Mouse (Mus musculus) heart, embryonic 13.5 days (tissue): Measurements from ENCODE around the gene Wdr54. TPM values are rescaled to one million over a fixed set of nuclear protein-coding genes. Genes with fewer than 3 reads are reported as not detected.

ENCODE experiments used
- ATAC-seq: fragments of 200-750 bp; cut with Nextera tagmentation; 2 replicates; pipeline ENCODE4 v1.8.0; 2017; ENCODE audit warnings: moderate TSS enrichment; ENCODE audit not compliant: insufficient number of reproducible peaks, low FRiP score, low TSS enrichment; ENCODE audit errors: extremely low read depth
- H3K27ac ChIP-seq: fragments of 300-500 bp; sonication (generic); replicated peaks from 2 replicates; pipeline ENCODE4 v1.5.1; 2015; ENCODE audit warnings: moderate library complexity, mild to moderate bottlenecking, inconsistent platforms
- H3K27me3 ChIP-seq: fragments of 300-500 bp; sonication (generic); replicated peaks from 2 replicates; pipeline ENCODE4 v1.6.1; 2015; ENCODE audit warnings: mild to moderate bottlenecking, inconsistent platforms
- H3K36me3 ChIP-seq: fragments of 300-500 bp; sonication (generic); 2 replicates; pipeline ENCODE4 v1.6.1; 2015; ENCODE audit warnings: mild to moderate bottlenecking, inconsistent platforms
- H3K4me1 ChIP-seq: fragments of 300-500 bp; sonication (generic); 2 replicates; pipeline ENCODE4 v1.6.1; 2015; ENCODE audit warnings: inconsistent platforms
- H3K4me2 ChIP-seq: fragments of 300-500 bp; sonication (generic); 2 replicates; pipeline ENCODE4 v1.6.1; 2015; ENCODE audit warnings: inconsistent platforms, mild to moderate bottlenecking, moderate library complexity
- H3K4me3 ChIP-seq: fragments of 300-500 bp; sonication (generic); 2 replicates; pipeline ENCODE4 v1.5.1; 2015; ENCODE audit warnings: moderate library complexity, mild to moderate bottlenecking, inconsistent platforms
- H3K9ac ChIP-seq: fragments of 300-500 bp; sonication (generic); 2 replicates; pipeline ENCODE4 v1.6.1; 2015; ENCODE audit warnings: inconsistent platforms, mild to moderate bottlenecking, moderate library complexity
- H3K9me3 ChIP-seq: fragments of 300-500 bp; sonication (generic); 2 replicates; pipeline ENCODE4 v1.6.1; 2016; ENCODE audit warnings: inconsistent platforms
- WGBS: fragments of 180-500 bp; shearing (Covaris S2); methylation state at CpG from one replicate; pipeline ENCODE4 v1.1.7; 2015; ENCODE audit warnings: mixed read lengths; 5-methylcytosine and 5-hydroxymethylcytosine counted together
- polyA plus RNA-seq: library from polyadenylated mRNA; unstranded; fragments of >200 nt; fragmentation: Nextera tagmentation; extraction: Ambion mirVana; gene quantifications from 2 replicates; pipeline ENCODE4 v1.2.1, GENCODE M21; 2015

The Wdr54 gene
- polyA plus RNA-seq, 1 experiment from 2014 or later: 7.0 TPM

DNA sequence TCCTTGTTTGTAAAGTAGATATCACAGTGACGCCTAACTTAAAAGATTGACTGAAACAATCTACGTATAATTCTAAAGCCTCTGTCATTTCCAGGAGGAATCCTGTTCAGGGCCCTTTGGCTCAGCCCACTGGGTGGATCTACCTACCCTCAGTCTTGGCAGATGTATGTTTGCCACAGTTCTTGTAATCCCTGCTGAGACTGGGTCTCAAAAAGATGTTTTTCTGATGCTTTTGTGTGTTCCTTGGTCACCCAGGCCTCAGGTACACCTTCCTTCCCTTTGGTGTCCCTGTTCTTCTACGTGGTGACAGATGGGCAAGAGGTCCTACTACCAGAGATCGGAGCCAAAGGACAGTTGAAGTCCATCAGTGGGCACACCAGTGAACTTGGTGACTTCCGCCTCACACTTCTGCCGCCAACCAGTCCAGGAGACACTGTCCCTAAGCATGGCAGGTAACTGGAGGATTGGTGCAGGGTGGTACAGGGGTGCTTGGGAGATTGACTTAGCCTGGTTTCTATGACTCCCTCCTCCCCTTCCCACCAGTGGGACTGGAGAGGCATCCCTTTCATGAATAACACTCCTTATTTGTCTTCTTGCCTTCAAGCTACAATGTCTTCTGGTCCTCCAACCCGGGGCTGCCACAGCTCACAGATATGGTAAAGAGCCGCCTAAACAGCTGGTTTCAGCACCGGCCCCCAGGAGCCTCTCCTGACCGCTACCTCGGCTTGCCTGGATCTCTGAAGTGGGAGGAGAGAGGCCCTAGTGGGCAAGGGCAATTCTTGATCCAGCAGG is 39.6 kb downstream of the Wdr54 start:
- H3K9ac ChIP-seq: peak overlapping the region; percentile 93
- H3K4me2 ChIP-seq: peak overlapping the region; percentile 98
- H3K36me3 ChIP-seq: peaks cover 36% of the 10 kb centered on the region
- H3K27ac ChIP-seq: peak overlapping the region; percentile 84; the same call in 1 of the 2 replicates
- H3K27me3 ChIP-seq: no peaks in the 10 kb centered on the region
- peaks cover 52% of the 10 kb centered on the region for H3K4me1 ChIP-seq
- no peak for ATAC-seq
- peak overlapping the region; percentile 80 for H3K4me3 ChIP-seq
- WGBS: 72% methylated on average over 11 of the region's 11 CpGs
- no peaks in the 10 kb centered on the region for H3K9me3 ChIP-seq

DNA sequence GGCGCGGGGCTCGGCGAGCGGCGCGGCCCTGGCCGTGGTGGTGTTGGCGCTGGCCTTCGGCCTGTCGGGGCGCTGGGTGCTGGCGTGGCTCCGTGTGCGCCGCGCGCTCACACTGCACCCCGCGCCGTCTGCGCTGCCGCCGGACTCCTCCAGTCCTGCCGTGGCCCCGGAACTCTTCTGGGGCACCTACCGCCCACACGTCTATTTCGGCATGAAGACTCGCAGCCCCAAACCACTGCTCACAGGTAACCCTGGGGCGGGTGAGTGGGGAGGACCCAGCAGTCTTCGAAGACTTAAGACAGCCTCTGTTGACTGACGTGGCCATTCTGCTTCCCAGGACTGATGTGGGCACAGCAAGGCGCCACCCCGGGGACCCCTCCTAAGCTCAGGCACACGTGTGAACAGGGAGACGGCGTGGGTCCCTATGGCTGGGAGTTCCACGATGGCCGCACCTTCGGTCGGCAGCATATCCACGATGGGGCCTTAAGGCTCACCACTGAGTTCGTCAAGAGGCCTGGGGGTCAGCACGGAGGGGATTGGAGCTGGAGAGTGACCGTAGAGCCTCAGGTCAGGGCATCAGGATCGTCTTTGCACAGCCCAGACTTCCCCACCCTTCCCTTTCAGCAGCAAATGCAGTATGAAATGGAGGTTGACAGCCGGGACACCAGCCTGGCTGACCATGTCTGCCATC is 40.4 kb downstream of the Wdr54 start:
- Histone ChIP-seq H3K4me1 (peaks cover 55% of the 10 kb centered on the region), H3K9me3 (no peaks in the 10 kb centered on the region), H3K4me2 (peak overlapping the region; percentile 98), H3K36me3 (peaks cover 43% of the 10 kb centered on the region), H3K4me3 (peak overlapping the region; percentile 80), H3K9ac (peak overlapping the region; percentile 93), H3K27ac (peak overlapping the region; percentile 84), H3K27me3 (no peaks in the 10 kb centered on the region)
- no peak for ATAC-seq
- WGBS: 1% methylated on average over 44 of the region's 48 CpGs

DNA sequence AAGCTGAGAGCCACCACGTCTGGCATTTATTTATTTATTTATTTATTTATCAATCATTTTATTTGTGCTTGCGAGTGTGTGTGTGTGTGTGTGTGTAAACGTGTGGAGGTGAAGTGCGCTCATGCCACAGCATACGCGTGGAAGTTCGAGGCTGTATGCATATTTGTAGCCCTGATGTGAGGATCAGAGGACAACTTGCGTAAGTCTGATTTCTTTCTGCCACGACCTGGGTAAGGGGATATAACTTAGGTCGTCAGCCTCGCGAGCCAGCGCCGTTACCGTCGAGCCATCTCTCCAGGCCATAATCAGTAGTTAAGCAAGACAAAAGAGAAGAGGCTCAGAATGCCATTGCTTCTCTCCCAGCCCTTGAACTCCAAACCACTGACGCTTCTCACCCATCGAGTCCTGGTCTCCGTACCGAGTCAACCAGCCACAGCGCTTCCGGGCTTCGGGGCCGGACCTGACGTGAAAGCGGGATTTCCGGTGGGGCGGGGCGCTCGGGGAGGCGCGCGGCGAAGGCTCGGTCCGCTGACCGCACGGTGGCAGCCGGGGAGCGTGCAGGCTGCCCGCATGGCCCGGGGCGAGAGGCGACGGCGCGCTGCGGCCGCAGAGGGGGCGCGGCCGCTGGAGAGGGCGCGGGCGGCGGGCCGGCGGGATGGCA is 41.1 kb downstream of the Wdr54 start, which contains the start of gene Mogs:
Gene Mogs, plus strand, starts transcription at position 486 of the 661 bp plus-strand sequence.
- peaks cover 50% of the 10 kb centered on the region for H3K36me3 ChIP-seq
- peak within 1 kb of the TSS; percentile 84 for H3K27ac ChIP-seq
- peak within 1 kb of the TSS; percentile 93 for H3K9ac ChIP-seq
- H3K4me1 ChIP-seq: peaks cover 54% of the 10 kb centered on the region
- no peaks in the 10 kb centered on the region for H3K27me3 ChIP-seq
- peak within 1 kb of the TSS; percentile 80 for H3K4me3 ChIP-seq
- WGBS: under 1% methylated on average over 58 of the region's 58 CpGs
- H3K9me3 ChIP-seq: no peaks in the 10 kb centered on the region
- H3K4me2 ChIP-seq: peak within 1 kb of the TSS; percentile 98
- peak; percentile 77 for ATAC-seq

DNA sequence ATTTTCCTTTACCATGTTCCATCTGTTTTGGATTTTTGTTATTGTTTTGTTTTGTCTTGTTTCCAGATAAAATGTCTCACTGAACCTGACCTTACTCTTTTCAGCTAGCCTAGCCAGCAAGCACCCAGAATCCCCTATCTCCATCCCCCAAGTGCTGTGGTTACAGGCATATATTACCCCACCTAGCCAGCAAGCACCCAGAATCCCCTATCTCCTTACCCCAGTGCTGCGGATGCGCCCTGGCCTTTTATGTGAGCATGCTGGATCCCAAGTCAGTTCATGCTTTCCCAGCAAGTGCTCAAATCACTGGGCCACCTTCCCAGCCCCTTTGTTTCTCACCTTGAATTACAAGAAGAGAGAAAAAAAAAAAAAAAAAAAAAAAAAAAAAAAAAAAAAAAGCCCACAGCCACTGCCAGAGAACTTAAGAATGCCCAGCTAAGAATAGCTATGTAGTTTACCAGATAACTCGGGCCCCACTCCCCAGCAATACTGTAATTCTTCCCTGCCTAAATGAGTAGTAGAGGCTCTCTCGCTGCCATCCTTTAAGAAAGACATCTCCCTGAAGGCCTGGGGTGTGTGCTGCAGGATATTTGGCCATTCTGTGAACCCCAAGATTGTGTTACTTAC is 44.6 kb downstream of the Wdr54 start:
- Histone ChIP-seq H3K36me3 (peaks cover 27% of the 10 kb centered on the region), H3K4me3 (no peak overlapping the region), H3K27me3 (no peaks in the 10 kb centered on the region), H3K4me1 (peaks cover 50% of the 10 kb centered on the region), H3K9ac (peak overlapping the region; percentile 38; the same call in 1 of the 2 replicates), H3K4me2 (peak overlapping the region; percentile 35), H3K27ac (peak overlapping the region; percentile 33), H3K9me3 (no peaks in the 10 kb centered on the region)
- ATAC-seq: no peak
- 67% methylated on average over 4 of the region's 4 CpGs for WGBS

DNA sequence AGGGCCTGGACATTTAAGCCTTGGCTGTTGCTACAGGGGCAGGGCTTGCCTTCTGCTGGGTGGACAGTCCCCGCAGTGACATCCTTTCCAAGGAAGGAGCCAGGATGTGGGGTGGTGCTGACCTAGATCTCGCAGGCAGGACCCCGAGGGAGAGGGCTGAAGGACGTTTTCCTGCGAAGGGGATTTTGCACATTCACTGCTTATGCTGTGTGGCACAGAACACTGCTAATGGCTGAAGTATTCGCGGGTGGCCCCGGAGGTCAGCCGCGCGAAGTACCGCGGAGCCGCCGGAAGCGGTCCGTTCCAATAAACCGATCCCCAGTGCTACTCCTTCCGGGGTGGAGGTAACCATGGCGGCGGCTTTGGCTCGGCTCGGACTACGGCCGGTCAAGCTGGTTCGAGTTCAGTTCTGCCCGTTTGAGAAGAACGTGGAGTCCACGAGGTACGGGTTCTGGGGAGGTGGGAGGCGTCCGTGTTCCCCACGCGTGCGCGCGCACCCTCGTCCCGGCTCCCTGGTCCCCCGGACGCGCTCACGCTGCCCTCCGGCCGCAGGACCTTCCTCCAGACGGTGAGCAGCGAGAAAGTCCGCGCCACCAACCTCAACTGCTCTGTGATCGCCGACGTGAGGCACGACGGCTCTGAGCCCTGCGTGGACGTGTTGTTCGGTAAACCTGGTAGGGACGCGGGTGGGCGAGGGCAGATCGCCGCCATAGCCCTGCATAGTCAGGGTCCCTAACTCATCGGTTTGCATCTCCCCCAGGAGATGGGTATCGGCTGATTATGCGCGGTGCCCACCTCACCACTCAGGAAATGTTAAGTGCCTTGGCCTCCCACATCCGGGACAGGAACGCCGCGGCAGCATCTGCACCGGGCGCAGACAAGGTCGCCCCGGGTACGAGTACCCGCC is 47.2 kb downstream of the Wdr54 start, which contains the start of gene Mrpl53:
Gene Mrpl53, plus strand, starts transcription at position 279 of the 907 bp plus-strand sequence.
- Histone ChIP-seq H3K4me2 (peak within 1 kb of the TSS; percentile 94), H3K27ac (peak within 1 kb of the TSS; percentile 87), H3K9me3 (no peaks in the 10 kb centered on the region), H3K27me3 (no peaks in the 10 kb centered on the region), H3K4me3 (peak within 1 kb of the TSS; percentile 92), H3K36me3 (peaks cover 37% of the 10 kb centered on the region), H3K4me1 (peaks cover 34% of the 10 kb centered on the region), H3K9ac (peak within 1 kb of the TSS; percentile 97)
- ATAC-seq: peak; percentile 62
- under 1% methylated on average over 76 of the region's 76 CpGs for WGBS

GRCm38 (mm10) chr6:83107566-83108400 is 48.4 kb downstream of the Wdr54 start:
- H3K4me3 ChIP-seq: peak overlapping the region; percentile 92
- ATAC-seq: no peak
- H3K36me3 ChIP-seq: peaks cover 37% of the 10 kb centered on the region
- peak overlapping the region; percentile 97 for H3K9ac ChIP-seq
- peak overlapping the region; percentile 87; the same call in 1 of the 2 replicates for H3K27ac ChIP-seq
- H3K4me2 ChIP-seq: peak overlapping the region; percentile 94
- H3K27me3 ChIP-seq: no peaks in the 10 kb centered on the region
- H3K9me3 ChIP-seq: no peaks in the 10 kb centered on the region
- 33% methylated on average over 13 of the region's 13 CpGs for WGBS
- peaks cover 41% of the 10 kb centered on the region for H3K4me1 ChIP-seq

- Histone ChIP-seq H3K27ac (no peak overlapping the region), H3K36me3 (peaks cover 17% of the 10 kb centered on the region), H3K4me2 (no peak overlapping the region), H3K9ac (no peak overlapping the region), H3K27me3 (peaks cover 13% of the 10 kb centered on the region), H3K9me3 (no peaks in the 10 kb centered on the region), H3K4me1 (peaks cover 30% of the 10 kb centered on the region), H3K4me3 (no peak overlapping the region)
- no peak for ATAC-seq
- 81% methylated on average over 4 of the region's 4 CpGs for WGBS
These were observed 52.0 kb downstream of the Wdr54 start for GRCm38 (mm10) chr6:83104158-83104557.

DNA sequence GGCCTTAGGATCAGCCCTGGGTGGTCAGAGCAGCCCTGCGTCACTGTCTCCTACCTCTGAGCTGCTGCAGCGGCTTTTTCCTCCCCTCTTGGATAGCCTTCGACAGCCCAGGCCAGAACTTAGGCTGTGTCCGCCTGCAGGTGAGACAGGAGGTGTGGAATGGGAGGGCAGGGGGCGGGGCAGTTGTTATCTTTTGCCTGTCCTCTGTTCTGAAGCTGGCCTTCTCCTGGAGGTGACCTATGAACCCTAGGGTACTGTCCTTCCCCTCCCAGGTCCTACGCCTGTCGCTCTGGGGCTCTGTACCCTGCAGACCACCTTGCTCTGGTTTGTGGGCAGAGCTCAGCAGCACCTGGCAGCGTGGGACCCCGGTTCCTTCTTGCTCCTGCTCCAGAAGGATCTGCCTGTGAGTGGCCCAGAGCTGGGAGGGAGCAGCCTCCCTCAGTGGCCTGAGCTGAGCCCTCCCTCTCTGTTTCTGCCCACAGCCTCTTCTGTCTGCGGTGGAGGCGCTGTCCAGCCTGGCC is 53.0 kb downstream of the Wdr54 start:
- H3K4me2 ChIP-seq: peak overlapping the region; percentile 100
- no peak for ATAC-seq
- H3K9ac ChIP-seq: peak overlapping the region; percentile 88
- no peak overlapping the region for H3K27ac ChIP-seq
- H3K4me1 ChIP-seq: peaks cover 25% of the 10 kb centered on the region
- H3K9me3 ChIP-seq: no peaks in the 10 kb centered on the region
- peaks cover 17% of the 10 kb centered on the region for H3K36me3 ChIP-seq
- peaks cover 22% of the 10 kb centered on the region for H3K27me3 ChIP-seq
- WGBS: 41% methylated on average over 11 of the region's 11 CpGs
- peak overlapping the region; percentile 77 for H3K4me3 ChIP-seq

- Histone ChIP-seq H3K4me3 (peak overlapping the region; percentile 77), H3K9me3 (no peaks in the 10 kb centered on the region), H3K4me2 (peak overlapping the region; percentile 100), H3K4me1 (peaks cover 19% of the 10 kb centered on the region), H3K27me3 (peaks cover 30% of the 10 kb centered on the region), H3K9ac (peak overlapping the region; percentile 88), H3K36me3 (peaks cover 12% of the 10 kb centered on the region), H3K27ac (peak overlapping the region; percentile 81)
- ATAC-seq: peak; percentile 66
- under 1% methylated on average over 73 of the region's 74 CpGs for WGBS
These were observed 54.3 kb downstream of the Wdr54 start for GRCm38 (mm10) chr6:83101688-83102556.
